Mouse (Mus musculus) erythroid progenitor cell, adult 5-6 weeks (primary cell): ENCODE results near the gene Gm5447. TPM values are rescaled to one million over a fixed set of nuclear protein-coding genes. Genes with fewer than 3 reads are reported as not detected.

Experiments
- ATAC-seq: replicated peaks from 2 replicates; pipeline ENCODE4 v1.8.0; 2016; ENCODE audit warnings: moderate number of reproducible peaks, mild to moderate bottlenecking, moderate TSS enrichment, inconsistent platforms; ENCODE audit not compliant: poor library complexity, low FRiP score, severe bottlenecking
- total RNA-seq, 2 experiments: library from RNA; stranded (forward) in 1 of 2; stranded (reverse) in 1 of 2; fragments of 150-400 nt in 1 of 2; fragments of 186-747, 209-891 nt in 1 of 2; gene quantifications; 2 replicates each; pipeline versions ENCODE4 v1.2.3 to v1.2.4; 2015 to 2017; ENCODE audit warnings: low replicate concordance in 2 of 2

Gm5447 gene
- total RNA-seq, 2 experiments from 2014 or later: not detected

GRCm38 (mm10) chr13:30985275-30985597 lies 11.2 kb downstream of the Gm5447 start:
- ATAC-seq: no peak

- ATAC-seq: no peak
Observed at GRCm38 (mm10) chr13:30985598-30986466, 11.8 kb downstream of the Gm5447 start.

GRCm38 (mm10) chr13:30986934-30987455 lies 13.0 kb downstream of the Gm5447 start:
- ATAC-seq: no peak

GRCm38 (mm10) chr13:30987686-30988085 lies 13.7 kb downstream of the Gm5447 start:
- no peak for ATAC-seq

- ATAC-seq: no peak
Observed at GRCm38 (mm10) chr13:30989710-30990109, 15.7 kb downstream of the Gm5447 start.

GRCm38 (mm10) chr13:30990233-30990632 lies 16.2 kb downstream of the Gm5447 start:
- ATAC-seq: no peak

GRCm38 (mm10) chr13:30993819-30994218 lies 19.8 kb downstream of the Gm5447 start:
- 0 out of 2 replicates have a peak, but pooled peaks have one; percentile 60 for ATAC-seq

- ATAC-seq: no peak
Observed at GRCm38 (mm10) chr13:30994249-30994858, 20.4 kb downstream of the Gm5447 start.

GRCm38 (mm10) chr13:30997526-30998253 lies 23.7 kb downstream of the Gm5447 start:
- no peak for ATAC-seq

GRCm38 (mm10) chr13:30999799-31000198 lies 25.8 kb downstream of the Gm5447 start:
- no peak for ATAC-seq

GRCm38 (mm10) chr13:31004458-31004857 lies 30.5 kb downstream of the Gm5447 start:
- no peak for ATAC-seq

GRCm38 (mm10) chr13:31004995-31005394 lies 31.0 kb downstream of the Gm5447 start:
- ATAC-seq: no peak

- ATAC-seq: no peak
Observed at GRCm38 (mm10) chr13:31017545-31017944, 43.5 kb downstream of the Gm5447 start.

GRCm38 (mm10) chr13:31021514-31021913 lies 47.5 kb downstream of the Gm5447 start:
- no peak for ATAC-seq

- ATAC-seq: no peak
Observed at GRCm38 (mm10) chr13:31021927-31022326, 47.9 kb downstream of the Gm5447 start.

GRCm38 (mm10) chr13:31023664-31024063 lies 49.7 kb downstream of the Gm5447 start:
- ATAC-seq: no peak

Other genes with a start within 250 kb of the Gm5447 start
- 8.6 and 11.3 TPM in 2 replicates for gene Irf4, start 225.0 kb upstream of the Gm5447 start, total RNA-seq (2015; ENCODE audit: low replicate concordance)
- gene Irf4, start 225.0 kb upstream of the Gm5447 start, total RNA-seq (2017; ENCODE audit: low replicate concordance): 5.1 TPM in 2 replicates
- 3.2 and 5.0 TPM in 2 replicates for gene Hus1b, start 26.4 kb upstream of the Gm5447 start, total RNA-seq (2015; ENCODE audit: low replicate concordance)
- gene Hus1b, start 26.4 kb upstream of the Gm5447 start, total RNA-seq (2017; ENCODE audit: low replicate concordance): 2.8 TPM in 1 of 2 replicates, not detected in the other
- gene Exoc2, start 111 bp upstream of the Gm5447 start, total RNA-seq (2015; ENCODE audit: low replicate concordance): 46.9 and 72.9 TPM in 2 replicates
- 29.1 and 57.1 TPM in 2 replicates for gene Exoc2, start 111 bp upstream of the Gm5447 start, total RNA-seq (2017; ENCODE audit: low replicate concordance)